In the genomic region with DNA sequence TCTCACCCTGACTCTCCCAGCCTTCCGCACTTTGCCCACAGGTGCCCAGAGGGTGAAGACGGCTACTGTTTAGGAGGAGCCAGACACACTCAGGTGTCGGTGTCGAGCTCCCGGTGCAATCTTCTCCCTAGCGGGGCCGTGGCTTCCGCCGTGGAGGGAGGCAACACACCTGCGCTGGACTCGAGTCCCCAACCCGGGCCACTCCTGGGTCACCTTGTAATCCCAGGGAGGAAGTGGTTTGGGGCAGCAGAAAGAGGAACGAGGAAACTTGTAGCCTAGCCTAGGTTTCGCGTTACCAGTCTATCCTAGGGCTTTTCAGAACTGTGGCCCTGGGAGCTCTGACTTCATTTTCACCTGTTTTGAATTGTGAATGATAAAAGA, we compare ENCODE assay signal across 8 mouse cellular contexts. TPM values are rescaled to one million over a fixed set of nuclear protein-coding genes. Genes with fewer than 3 reads are reported as not detected.
DNase-seq lines count a peak whose midpoint lies in the region; ATAC-seq and TF ChIP-seq lines count a peak whose summit lies in the region.

No protein-coding gene starts in this region.

- no peaks in the 10 kb centered on the region for H3K4me1 ChIP-seq in kidney, adult 2 months (ENCODE audit: control insufficient read depth, insufficient read depth, low read length)
- H3K4me1 ChIP-seq in bone marrow macrophage, adult 2 months (ENCODE audit: control insufficient read depth, insufficient read depth, low read length), result peaks cover 21% of the 10 kb centered on the region
- H3K4me1 ChIP-seq in hindbrain, embryonic 14.5 days (replicated peaks; ENCODE audit: control insufficient read depth, insufficient read depth, low read length), result peaks cover 7% of the 10 kb centered on the region; the same call in 1 of the 2 replicates
- H3K4me1 ChIP-seq in lung, embryonic 14.5 days (ENCODE audit: insufficient read depth), result no peaks in the 10 kb centered on the region

- peak overlapping the region; percentile 53 for H3K4me3 ChIP-seq in kidney, adult 2 months (ENCODE audit: insufficient read depth, low read depth, low read length)
- peak overlapping the region; percentile 66 for H3K4me3 ChIP-seq in bone marrow macrophage, adult 2 months (ENCODE audit: insufficient read depth, low read length)
- H3K4me3 ChIP-seq in hindbrain, embryonic 14.5 days (replicated peaks; ENCODE audit: low read length), result peak overlapping the region; percentile 54
- peak overlapping the region; percentile 49 for H3K4me3 ChIP-seq in lung, embryonic 14.5 days (ENCODE audit: low read depth, low read length)

- no peak for TF ChIP-seq CTCF in kidney, adult 2 months (conservative IDR thresholded peaks at IDR 0.05; ENCODE audit: insufficient read depth, insufficient read length, low read depth, low read length)
- no peak for TF ChIP-seq CTCF in bone marrow macrophage, adult 2 months (IDR thresholded peaks at IDR 0.05; ENCODE audit: low read depth, low read length)
- no peak for TF ChIP-seq CTCF in lung, embryonic 14.5 days (IDR thresholded peaks at IDR 0.05; ENCODE audit: low read depth)

- no peak for TF ChIP-seq POLR2A in kidney, adult 2 months (IDR thresholded peaks at IDR 0.05; ENCODE audit: low read depth, low read length)
- TF ChIP-seq POLR2A in bone marrow macrophage, adult 2 months (IDR thresholded peaks at IDR 0.05; ENCODE audit: borderline replicate concordance, low read depth, low read length), result no peak

- DNase-seq in kidney, adult 2 months, result peak; percentile 61
- DNase-seq in kidney, adult 8-10 months, result no peak
- DNase-seq in hindbrain, embryonic 14.5 days (ENCODE audit: low spot score), result no peak
- DNase-seq in lung, embryonic 14.5 days, result peak; percentile 16
- DNase-seq in spleen, postnatal 10 days (ENCODE audit: low spot score in 2 of 2), result peak; percentile 45 to 47
- no peak for DNase-seq in adrenal gland, postnatal 4 days (ENCODE audit: low spot score in 2 of 2)
- DNase-seq in frontal cortex, postnatal 14 days (ENCODE audit: low spot score in 2 of 2), result no peak

- no peaks in the 10 kb centered on the region for H3K36me3 ChIP-seq in kidney, adult 2 months (ENCODE audit: control insufficient read depth, insufficient read depth, low read length)
- no peaks in the 10 kb centered on the region for H3K36me3 ChIP-seq in hindbrain, embryonic 14.5 days (replicated peaks; ENCODE audit: control insufficient read depth, insufficient read depth)
- no peaks in the 10 kb centered on the region for H3K36me3 ChIP-seq in lung, embryonic 14.5 days (ENCODE audit: insufficient read depth)

- peak; percentile 25 for ATAC-seq in hindbrain, embryonic 14.5 days (ENCODE audit: low FRiP score)
- no peak; the same call in 1 of the 2 replicates for ATAC-seq in lung, embryonic 14.5 days (ENCODE audit: insufficient read depth)

- no peaks in the 10 kb centered on the region for H3K27me3 ChIP-seq in kidney, adult 2 months (replicated peaks; ENCODE audit: control insufficient read depth, insufficient read depth, low read length)
- H3K27me3 ChIP-seq in hindbrain, embryonic 14.5 days (ENCODE audit: control insufficient read depth, insufficient read depth, low read length), result peaks cover 45% of the 10 kb centered on the region
- H3K27me3 ChIP-seq in lung, embryonic 14.5 days (ENCODE audit: insufficient read depth, low read length), result peaks cover 25% of the 10 kb centered on the region; the same call in 1 of the 2 replicates

- no peaks in the 10 kb centered on the region for H3K9me3 ChIP-seq in hindbrain, embryonic 14.5 days (ENCODE audit: control insufficient read depth, low read length)
- no peaks in the 10 kb centered on the region for H3K9me3 ChIP-seq in lung, embryonic 14.5 days (ENCODE audit: low read depth, low read length)

- peak overlapping the region; percentile 93 for H3K4me2 ChIP-seq in hindbrain, embryonic 14.5 days (replicated peaks)
- H3K4me2 ChIP-seq in lung, embryonic 14.5 days, result peak overlapping the region; percentile 84

- 3% methylated on average over 15 of the region's 15 CpGs for WGBS in kidney, adult 2 months
- 1% methylated on average over 15 of the region's 15 CpGs for WGBS in hindbrain, embryonic 14.5 days
- WGBS in lung, embryonic 14.5 days, result 2% methylated on average over 15 of the region's 15 CpGs

- peak overlapping the region; percentile 88 for H3K27ac ChIP-seq in kidney, adult 2 months (ENCODE audit: insufficient read depth, low read depth, low read length)
- no peak overlapping the region for H3K27ac ChIP-seq in bone marrow macrophage, adult 2 months (ENCODE audit: insufficient read depth, low read depth, low read length)
- no peak overlapping the region for H3K27ac ChIP-seq in hindbrain, embryonic 14.5 days
- 0 out of 2 replicates have a peak overlapping the region, but pooled peaks have one; percentile 30 for H3K27ac ChIP-seq in lung, embryonic 14.5 days (ENCODE audit: low read depth)

- peak overlapping the region; percentile 54; the same call in 1 of the 2 replicates for H3K9ac ChIP-seq in hindbrain, embryonic 14.5 days
- peak overlapping the region; percentile 54 for H3K9ac ChIP-seq in lung, embryonic 14.5 days

RNA-seq across cellular contexts. Expression of gene Ptpn18, which starts 0.5 kb away (rescaled TPM):
- 42.4 and 44.6 TPM in 2 replicates for polyA plus RNA-seq in kidney, adult 2 months (2012; rRNA removed)
- polyA plus RNA-seq in bone marrow macrophage, adult 2 months (2012; ENCODE audit: insufficient read depth, insufficient read length, missing spikeins), result 145 and 150 TPM in 2 replicates
- polyA plus RNA-seq in hindbrain, embryonic 14.5 days (2014; fragmentation: Nextera tagmentation; extraction: Ambion mirVana), result 5.5 and 6.8 TPM in 2 replicates
- polyA plus RNA-seq in lung, embryonic 14.5 days (2014; fragmentation: Nextera tagmentation; extraction: Ambion mirVana), result 43.2 and 48.1 TPM in 2 replicates
- total RNA-seq in adrenal gland, postnatal 4 days (2021), result 10 to 100 TPM; 10.4 to 10.9 TPM

RNA-seq across cellular contexts. Expression of gene Imp4, which starts 20.4 kb away (rescaled TPM):
- polyA plus RNA-seq in kidney, adult 2 months (2012; rRNA removed), result 64.7 and 71.4 TPM in 2 replicates
- 35.3 and 40.9 TPM in 2 replicates for polyA plus RNA-seq in bone marrow macrophage, adult 2 months (2012; ENCODE audit: insufficient read depth, insufficient read length, missing spikeins)
- polyA plus RNA-seq in hindbrain, embryonic 14.5 days (2014; fragmentation: Nextera tagmentation; extraction: Ambion mirVana), result 48.3 and 49.6 TPM in 2 replicates
- polyA plus RNA-seq in lung, embryonic 14.5 days (2014; fragmentation: Nextera tagmentation; extraction: Ambion mirVana), result 91.1 and 91.2 TPM in 2 replicates
- 10 to 100 TPM; 58.2 to 62.2 TPM for total RNA-seq in adrenal gland, postnatal 4 days (2021)

RNA-seq across cellular contexts. Expression of gene Ccdc115, which starts 20.6 kb away (rescaled TPM):
- polyA plus RNA-seq in kidney, adult 2 months (2012; rRNA removed), result 20.0 and 21.7 TPM in 2 replicates
- polyA plus RNA-seq in bone marrow macrophage, adult 2 months (2012; ENCODE audit: insufficient read depth, insufficient read length, missing spikeins), result 44.1 and 44.5 TPM in 2 replicates
- 59.5 and 60.6 TPM in 2 replicates for polyA plus RNA-seq in hindbrain, embryonic 14.5 days (2014; fragmentation: Nextera tagmentation; extraction: Ambion mirVana)
- 50.4 and 51.8 TPM in 2 replicates for polyA plus RNA-seq in lung, embryonic 14.5 days (2014; fragmentation: Nextera tagmentation; extraction: Ambion mirVana)
- 10 to 100 TPM; 26.6 to 27.7 TPM for total RNA-seq in adrenal gland, postnatal 4 days (2021)

RNA-seq across cellular contexts. Expression of gene Prss39, which starts 38.2 kb away (rescaled TPM):
- 0.11 and 0.37 TPM in 2 replicates for polyA plus RNA-seq in kidney, adult 2 months (2012; rRNA removed)
- polyA plus RNA-seq in bone marrow macrophage, adult 2 months (2012; ENCODE audit: insufficient read depth, insufficient read length, missing spikeins), result not detected in 2 replicates
- polyA plus RNA-seq in hindbrain, embryonic 14.5 days (2014; fragmentation: Nextera tagmentation; extraction: Ambion mirVana), result not detected in 2 replicates
- polyA plus RNA-seq in lung, embryonic 14.5 days (2014; fragmentation: Nextera tagmentation; extraction: Ambion mirVana), result not detected in 2 replicates
- total RNA-seq in adrenal gland, postnatal 4 days (2021), result not detected

Comparison
In these comparisons a context has a peak if more than half of its experiments do, and no peak if none do; other contexts are left out.
1. DNase-seq: peak in kidney, adult 2 months (single experiment), lung, embryonic 14.5 days (single experiment) and spleen, postnatal 10 days (2 of 2); none in kidney, adult 8-10 months (0 of 2), hindbrain, embryonic 14.5 days (single experiment), adrenal gland, postnatal 4 days (0 of 2) and frontal cortex, postnatal 14 days (0 of 2).
2. H3K27ac ChIP-seq: peak in kidney, adult 2 months (single experiment) and lung, embryonic 14.5 days (single experiment); none in bone marrow macrophage, adult 2 months (single experiment) and hindbrain, embryonic 14.5 days (single experiment).
3. Peak in every context shown above with its lines, with median percentiles within 50 percentile points of each other: H3K4me3 ChIP-seq.